Mouse (Mus musculus): ENCODE data around the gene Pitpnm3. TPM values are rescaled to one million over a fixed set of nuclear protein-coding genes. Genes with fewer than 3 reads are reported as not detected.

The Pitpnm3 gene
- polyA plus RNA-seq, 1 experiment from 2014 or later, result 0.14 TPM

Other genes starting within 250 kb of the Pitpnm3 start
- 0.27 and 0.33 TPM in 2 replicates for gene Aipl1, start 98.3 kb downstream of the Pitpnm3 start, polyA plus RNA-seq (2015; fragmentation: Nextera tagmentation; extraction: Ambion mirVana)
- 99.8 and 103 TPM in 2 replicates for gene Pimreg, start 93.7 kb downstream of the Pitpnm3 start, polyA plus RNA-seq (2015; fragmentation: Nextera tagmentation; extraction: Ambion mirVana)
- gene Gm43951, start 71.1 kb upstream of the Pitpnm3 start, polyA plus RNA-seq (2015; fragmentation: Nextera tagmentation; extraction: Ambion mirVana), result 0.84 and 1.1 TPM in 2 replicates
- gene 4933427D14Rik, start 71.7 kb upstream of the Pitpnm3 start, polyA plus RNA-seq (2015; fragmentation: Nextera tagmentation; extraction: Ambion mirVana), result 18.1 and 18.3 TPM in 2 replicates
- gene Txndc17, start 71.8 kb upstream of the Pitpnm3 start, polyA plus RNA-seq (2015; fragmentation: Nextera tagmentation; extraction: Ambion mirVana), result 229 and 230 TPM in 2 replicates
- 48.9 and 49.6 TPM in 2 replicates for gene Med31, start 79.8 kb upstream of the Pitpnm3 start, polyA plus RNA-seq (2015; fragmentation: Nextera tagmentation; extraction: Ambion mirVana)
- gene Slc13a5, start 131.4 kb upstream of the Pitpnm3 start, polyA plus RNA-seq (2015; fragmentation: Nextera tagmentation; extraction: Ambion mirVana), result 0.18 and 0.84 TPM in 2 replicates
- gene Xaf1, start 165.9 kb upstream of the Pitpnm3 start, polyA plus RNA-seq (2015; fragmentation: Nextera tagmentation; extraction: Ambion mirVana), result 2.4 and 2.5 TPM in 2 replicates
- gene Fbxo39, start 178.7 kb upstream of the Pitpnm3 start, polyA plus RNA-seq (2015; fragmentation: Nextera tagmentation; extraction: Ambion mirVana), result not detected in 2 replicates
- gene Tekt1, start 226.7 kb upstream of the Pitpnm3 start, polyA plus RNA-seq (2015; fragmentation: Nextera tagmentation; extraction: Ambion mirVana), result 3.2 and 3.6 TPM in 2 replicates

All from limb, embryonic 13.5 days (tissue).